Mouse (Mus musculus) bone marrow macrophage, adult 2 months (primary cell): ENCODE data around the gene Unc119b.

Experiments used
- CTCF ChIP-seq: IDR thresholded peaks from 2 replicates; pipeline ENCODE4 v1.5.1; 2012; ENCODE audit warnings: low read depth, mild to moderate bottlenecking, low read length, moderate library complexity
- POLR2A ChIP-seq: IDR thresholded peaks from 2 replicates; pipeline ENCODE4 v1.6.1; 2012; ENCODE audit warnings: mild to moderate bottlenecking, low read depth, low read length, borderline replicate concordance

- no peak for TF ChIP-seq CTCF
- no peak for TF ChIP-seq POLR2A
These were observed 28.8 kb upstream of the Unc119b start for GRCm38 (mm10) chr5:115163563-115163962.
